Mouse (Mus musculus) gastrocnemius, postnatal 10 days (tissue): ENCODE measurements around the gene Abca8b. TPM values are rescaled to one million over a fixed set of nuclear protein-coding genes. Genes with fewer than 3 reads are reported as not detected.
"Not testable (repeated sequence)": the region's sequence is repeated elsewhere in the genome, so short reads cannot be mapped to it uniquely, and the experiment has no call there.

Experiments used
- DNase-seq: peaks from one replicate; pipeline ENCODE4 v3.0.0; 2021; ENCODE audit warnings: mixed read lengths
- total RNA-seq, 2 experiments: library from RNA; stranded (reverse); gene quantifications; 2 replicates each; pipeline ENCODE4 v1.2.3; 2021

The Abca8b gene
- total RNA-seq, 2 experiments from 2014 or later, result 11.3 to 12.1 TPM

GRCm38 (mm10) chr11:109916654-109917053, 79.0 kb downstream of the Abca8b start:
- no peak for DNase-seq

- not testable (repeated sequence) for DNase-seq
Observed at GRCm38 (mm10) chr11:109913156-109913555, 82.5 kb downstream of the Abca8b start.

- DNase-seq, result not testable (repeated sequence)
Observed at GRCm38 (mm10) chr11:109912118-109912517, 83.5 kb downstream of the Abca8b start.

- no peak for DNase-seq
Observed at GRCm38 (mm10) chr11:109909801-109910200, 85.8 kb downstream of the Abca8b start.

GRCm38 (mm10) chr11:109908207-109909031, 87.2 kb downstream of the Abca8b start:
- no peak for DNase-seq

GRCm38 (mm10) chr11:109907508-109907907, 88.1 kb downstream of the Abca8b start:
- DNase-seq, result no peak

- DNase-seq, result no peak
Observed at GRCm38 (mm10) chr11:109902616-109903598, 92.7 kb downstream of the Abca8b start.

- DNase-seq, result no peak
Observed at GRCm38 (mm10) chr11:109900491-109901241, 95.0 kb downstream of the Abca8b start.

GRCm38 (mm10) chr11:109898791-109899467, 96.7 kb downstream of the Abca8b start:
- DNase-seq, result no peak

GRCm38 (mm10) chr11:109895952-109896530, 99.6 kb downstream of the Abca8b start:
- DNase-seq, result no peak

GRCm38 (mm10) chr11:109895496-109895895, 100.1 kb downstream of the Abca8b start:
- DNase-seq, result no peak

GRCm38 (mm10) chr11:109893894-109894804, 101.5 kb downstream of the Abca8b start:
- DNase-seq, result no peak

GRCm38 (mm10) chr11:109891989-109892386, 103.7 kb downstream of the Abca8b start:
- no peak for DNase-seq

- no peak for DNase-seq
Observed at GRCm38 (mm10) chr11:109891371-109891988, 104.2 kb downstream of the Abca8b start.

GRCm38 (mm10) chr11:109889595-109889994, 106.0 kb downstream of the Abca8b start:
- DNase-seq, result no peak

GRCm38 (mm10) chr11:109886757-109887156, 108.9 kb downstream of the Abca8b start:
- DNase-seq, result no peak

GRCm38 (mm10) chr11:109885521-109885920, 110.1 kb downstream of the Abca8b start:
- no peak for DNase-seq

GRCm38 (mm10) chr11:109884801-109885200, 110.8 kb downstream of the Abca8b start:
- no peak for DNase-seq

GRCm38 (mm10) chr11:109884126-109884525, 111.5 kb downstream of the Abca8b start:
- DNase-seq, result no peak
